Mouse (Mus musculus) B cell, adult 67 days (primary cell): ENCODE results near the gene Ssu2. TPM values are rescaled to one million over a fixed set of nuclear protein-coding genes. Genes with fewer than 3 reads are reported as not detected.

Source experiments
- total RNA-seq, 2 experiments: library from RNA; stranded (reverse); gene quantifications; 4 replicates each; pipeline ENCODE4 v1.2.4; 2023

Ssu2 gene
- not detected for total RNA-seq

GRCm38 (mm10) chr6:112387947-112388346 lies at the start of gene Ssu2:
Gene Ssu2, minus strand, starts transcription at chr6:112388023.

Other genes starting within 250 kb of the Ssu2 start
- gene Lmcd1, start 114.3 kb downstream of the Ssu2 start, total RNA-seq = 1 to 10 TPM in 1 of 2 experiments, not detected in 1; 1.1 TPM
- not detected for gene Cav3, start 71.5 kb upstream of the Ssu2 start, total RNA-seq
- gene Oxtr, start 101.9 kb upstream of the Ssu2 start, total RNA-seq = not detected